In genomic region chr6:21949226-21949731, GRCm38 (mm10) we compare ENCODE assay signal across 7 mouse cellular contexts. TPM values are rescaled to one million over a fixed set of nuclear protein-coding genes. Genes with fewer than 3 reads are reported as not detected.
DNase-seq lines count a peak whose midpoint lies in the region; ATAC-seq and TF ChIP-seq lines count a peak whose summit lies in the region.

TSS of gene Ing3 (plus strand) at chr6:21949571.

- no peaks in the 10 kb centered on the region for H3K9me3 ChIP-seq in embryonic facial prominence, embryonic 10.5 days
- H3K9me3 ChIP-seq in intestine, postnatal 0 days (ENCODE audit: control insufficient read depth) = no peaks in the 10 kb centered on the region
- H3K9me3 ChIP-seq in midbrain, embryonic 12.5 days = no peaks in the 10 kb centered on the region

- peak within 1 kb of the TSS; percentile 97 for H3K27ac ChIP-seq in embryonic facial prominence, embryonic 10.5 days (replicated peaks)
- H3K27ac ChIP-seq in intestine, postnatal 0 days (ENCODE audit: low read depth, low read length) = peak within 1 kb of the TSS; percentile 98
- peak within 1 kb of the TSS; percentile 96 for H3K27ac ChIP-seq in midbrain, embryonic 12.5 days (replicated peaks)
- peak within 1 kb of the TSS; percentile 90 for H3K27ac ChIP-seq in small intestine, adult 2 months (ENCODE audit: insufficient read depth, low read depth, low read length)

- peaks cover 28% of the 10 kb centered on the region for H3K36me3 ChIP-seq in embryonic facial prominence, embryonic 10.5 days (replicated peaks)
- peaks cover 12% of the 10 kb centered on the region; the same call in 1 of the 2 replicates for H3K36me3 ChIP-seq in intestine, postnatal 0 days (ENCODE audit: control insufficient read depth, insufficient read depth)
- H3K36me3 ChIP-seq in midbrain, embryonic 12.5 days = peaks cover 15% of the 10 kb centered on the region; the same call in 1 of the 2 replicates
- H3K36me3 ChIP-seq in small intestine, adult 2 months (ENCODE audit: control insufficient read depth, insufficient read depth, low read length) = peaks cover 10% of the 10 kb centered on the region

- H3K4me3 ChIP-seq in embryonic facial prominence, embryonic 10.5 days = peak within 1 kb of the TSS; percentile 88
- H3K4me3 ChIP-seq in intestine, postnatal 0 days (ENCODE audit: low read depth, low read length) = peak within 1 kb of the TSS; percentile 82
- H3K4me3 ChIP-seq in midbrain, embryonic 12.5 days = peak within 1 kb of the TSS; percentile 71
- H3K4me3 ChIP-seq in small intestine, adult 2 months (ENCODE audit: low read depth, low read length) = peak within 1 kb of the TSS; percentile 91

- peak within 1 kb of the TSS; percentile 80 for H3K4me2 ChIP-seq in intestine, postnatal 0 days (replicated peaks; ENCODE audit: low read depth)
- peak within 1 kb of the TSS; percentile 72 for H3K4me2 ChIP-seq in midbrain, embryonic 12.5 days (replicated peaks)

- peak within 1 kb of the TSS; percentile 78 for H3K9ac ChIP-seq in intestine, postnatal 0 days (ENCODE audit: low read depth, low read length)
- H3K9ac ChIP-seq in midbrain, embryonic 12.5 days (replicated peaks) = peak within 1 kb of the TSS; percentile 72

- DNase-seq in adrenal gland, postnatal 10 days = peak; percentile 97
- DNase-seq in embryonic facial prominence, embryonic 10.5 days (ENCODE audit: low spot score) = peak; percentile 97
- DNase-seq in gonadal fat pad, adult 2 months (ENCODE audit: low read depth) = peak; percentile 90
- peak; percentile 98 for DNase-seq in left cerebral cortex, postnatal 4 days

- no peak for TF ChIP-seq CTCF in intestine, postnatal 0 days (IDR thresholded peaks at IDR 0.05; ENCODE audit: low read depth)
- TF ChIP-seq CTCF in small intestine, adult 2 months (IDR thresholded peaks at IDR 0.05; ENCODE audit: extremely low read depth, insufficient read length, insufficient replicate concordance, low read depth, low read length) = no peak

- TF ChIP-seq POLR2A in small intestine, adult 2 months (IDR thresholded peaks at IDR 0.05; ENCODE audit: low read depth, low read length) = 0 out of 2 replicates have a peak, but pooled peaks have one; percentile 22

- peak; percentile 98 for ATAC-seq in intestine, postnatal 0 days
- peak; percentile 97 for ATAC-seq in midbrain, embryonic 12.5 days (ENCODE audit: low FRiP score, low read depth)

- intact Hi-C loops in left cerebral cortex, postnatal 4 days (cut with DNase I) = no loop called here

- H3K27me3 ChIP-seq in embryonic facial prominence, embryonic 10.5 days (replicated peaks; ENCODE audit: low read depth, poor library complexity, severe bottlenecking) = no peaks in the 10 kb centered on the region
- no peaks in the 10 kb centered on the region for H3K27me3 ChIP-seq in intestine, postnatal 0 days (replicated peaks; ENCODE audit: control insufficient read depth, insufficient read depth, low read length)
- H3K27me3 ChIP-seq in midbrain, embryonic 12.5 days = no peaks in the 10 kb centered on the region
- no peaks in the 10 kb centered on the region for H3K27me3 ChIP-seq in small intestine, adult 2 months (ENCODE audit: control insufficient read depth, insufficient read depth, low read length)

- peaks cover 8% of the 10 kb centered on the region for H3K4me1 ChIP-seq in embryonic facial prominence, embryonic 10.5 days
- H3K4me1 ChIP-seq in intestine, postnatal 0 days (replicated peaks; ENCODE audit: control insufficient read depth, insufficient read depth, low read length) = no peaks in the 10 kb centered on the region
- H3K4me1 ChIP-seq in midbrain, embryonic 12.5 days = peaks cover 7% of the 10 kb centered on the region
- peaks cover 4% of the 10 kb centered on the region; the same call in 1 of the 2 replicates for H3K4me1 ChIP-seq in small intestine, adult 2 months (ENCODE audit: control insufficient read depth, insufficient read depth, insufficient read length, low read length)

- under 1% methylated on average over 35 of the region's 35 CpGs for WGBS in embryonic facial prominence, embryonic 10.5 days
- under 1% methylated on average over 35 of the region's 35 CpGs for WGBS in intestine, postnatal 0 days
- WGBS in midbrain, embryonic 12.5 days = under 1% methylated on average over 35 of the region's 35 CpGs
- WGBS in small intestine, adult 2 months = under 1% methylated on average over 35 of the region's 35 CpGs

RNA-seq across cellular contexts. Expression of gene Ing3, which starts in this region (rescaled TPM):
- 10 to 100 TPM; 26.1 to 27.6 TPM for total RNA-seq in adrenal gland, postnatal 10 days (2021)
- polyA plus RNA-seq in embryonic facial prominence, embryonic 10.5 days (2016; fragmentation: Nextera tagmentation; extraction: Ambion mirVana) = 56.0 and 56.7 TPM in 2 replicates
- 8.1 and 8.7 TPM in 2 replicates for polyA plus RNA-seq in gonadal fat pad, adult 2 months (2012; rRNA removed)
- polyA plus RNA-seq in intestine, postnatal 0 days (2015; fragmentation: Nextera tagmentation; extraction: Ambion mirVana) = 25.0 and 29.5 TPM in 2 replicates
- 10 to 100 TPM; 21.8 to 22.8 TPM for total RNA-seq in left cerebral cortex, postnatal 4 days (2021)
- 58.8 and 63.3 TPM in 2 replicates for polyA plus RNA-seq in midbrain, embryonic 12.5 days (2016; fragmentation: Nextera tagmentation; extraction: Ambion mirVana)
- 1.5 and 3.0 TPM in 2 replicates for polyA plus RNA-seq in small intestine, adult 2 months (2012; rRNA removed)

Comparison
In these comparisons a context has a peak if more than half of its experiments do, and no peak if none do; other contexts are left out.
1. Peak in every context shown above with its lines: DNase-seq, ATAC-seq, H3K4me3 ChIP-seq and H3K27ac ChIP-seq.